Mouse (Mus musculus): ENCODE results near the gene Ifnl3. TPM values are rescaled to one million over a fixed set of nuclear protein-coding genes. Genes with fewer than 3 reads are reported as not detected.

The Ifnl3 gene
- polyA plus RNA-seq, 1 experiment = not detected

GRCm38 (mm10) chr7:28570291-28570981 is 47.8 kb downstream of the Ifnl3 start:
- WGBS = 19% methylated on average over 12 of the region's 12 CpGs
- H3K4me3 ChIP-seq (ENCODE audit: insufficient read depth, low read depth, low read length) = no peak overlapping the region

GRCm38 (mm10) chr7:28570982-28571682 is 48.5 kb downstream of the Ifnl3 start:
- no peaks in the 10 kb centered on the region for H3K27me3 ChIP-seq (replicated peaks; ENCODE audit: control insufficient read depth, insufficient read depth, low read length)
- H3K4me3 ChIP-seq (ENCODE audit: insufficient read depth, low read depth, low read length) = no peak overlapping the region
- H3K4me1 ChIP-seq (ENCODE audit: control insufficient read depth, insufficient read depth, low read length) = peaks cover 65% of the 10 kb centered on the region
- H3K27ac ChIP-seq (ENCODE audit: insufficient read depth, low read depth, low read length) = peak overlapping the region; percentile 90
- 18% methylated on average over 5 of the region's 5 CpGs for WGBS
- TF ChIP-seq CTCF (conservative IDR thresholded peaks at IDR 0.05; ENCODE audit: insufficient read depth, insufficient read length, low read depth, low read length) (no peak), POLR2A (IDR thresholded peaks at IDR 0.05; ENCODE audit: low read depth, low read length) (no peak)
- H3K36me3 ChIP-seq (ENCODE audit: control insufficient read depth, insufficient read depth, low read length) = no peaks in the 10 kb centered on the region
- DNase-seq = peak; percentile 72

More at GRCm38 (mm10) chr7:28570291-28570981, 47.8 kb downstream of the Ifnl3 start:
- peaks cover 58% of the 10 kb centered on the region for H3K4me1 ChIP-seq (ENCODE audit: control insufficient read depth, insufficient read depth, low read length)
- peak; percentile 97 for DNase-seq
- no peaks in the 10 kb centered on the region for H3K27me3 ChIP-seq (replicated peaks; ENCODE audit: control insufficient read depth, insufficient read depth, low read length)
- TF ChIP-seq POLR2A (IDR thresholded peaks at IDR 0.05; ENCODE audit: low read depth, low read length) (no peak), CTCF (conservative IDR thresholded peaks at IDR 0.05; ENCODE audit: insufficient read depth, insufficient read length, low read depth, low read length) (0 out of 2 replicates have a peak, but pooled peaks have one; percentile 21)
- H3K27ac ChIP-seq (ENCODE audit: insufficient read depth, low read depth, low read length) = peak overlapping the region; percentile 90
- no peaks in the 10 kb centered on the region for H3K36me3 ChIP-seq (ENCODE audit: control insufficient read depth, insufficient read depth, low read length)

DNA sequence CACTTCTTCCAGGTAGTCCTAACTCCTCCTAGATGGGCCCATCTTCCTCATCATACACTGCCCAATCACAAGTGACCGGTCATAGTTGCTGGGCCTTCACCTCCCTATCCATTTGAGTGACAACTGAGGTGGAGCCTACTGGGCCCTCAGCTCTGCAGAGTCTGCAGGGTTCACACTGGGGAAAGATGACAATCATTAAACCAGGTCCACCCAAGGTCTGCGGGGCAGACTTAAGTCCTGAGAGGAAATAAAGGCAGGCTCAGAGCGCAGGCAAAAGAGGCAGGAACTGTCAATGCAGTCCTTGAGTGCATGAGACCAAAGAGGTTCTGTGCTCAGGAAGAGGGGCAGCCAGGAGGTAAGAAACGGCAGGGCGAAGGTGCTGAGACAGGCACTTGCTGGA is 50.1 kb downstream of the Ifnl3 start:
- DNase-seq = peak; percentile 84
- Histone ChIP-seq H3K27me3 (replicated peaks; ENCODE audit: control insufficient read depth, insufficient read depth, low read length) (no peaks in the 10 kb centered on the region), H3K4me3 (ENCODE audit: insufficient read depth, low read depth, low read length) (no peak overlapping the region), H3K27ac (ENCODE audit: insufficient read depth, low read depth, low read length) (peak overlapping the region; percentile 67), H3K36me3 (ENCODE audit: control insufficient read depth, insufficient read depth, low read length) (no peaks in the 10 kb centered on the region), H3K4me1 (ENCODE audit: control insufficient read depth, insufficient read depth, low read length) (peaks cover 80% of the 10 kb centered on the region)
- TF ChIP-seq POLR2A (IDR thresholded peaks at IDR 0.05; ENCODE audit: low read depth, low read length) (no peak), CTCF (conservative IDR thresholded peaks at IDR 0.05; ENCODE audit: insufficient read depth, insufficient read length, low read depth, low read length) (no peak)
- WGBS = 40% methylated on average over 5 of the region's 5 CpGs

DNA sequence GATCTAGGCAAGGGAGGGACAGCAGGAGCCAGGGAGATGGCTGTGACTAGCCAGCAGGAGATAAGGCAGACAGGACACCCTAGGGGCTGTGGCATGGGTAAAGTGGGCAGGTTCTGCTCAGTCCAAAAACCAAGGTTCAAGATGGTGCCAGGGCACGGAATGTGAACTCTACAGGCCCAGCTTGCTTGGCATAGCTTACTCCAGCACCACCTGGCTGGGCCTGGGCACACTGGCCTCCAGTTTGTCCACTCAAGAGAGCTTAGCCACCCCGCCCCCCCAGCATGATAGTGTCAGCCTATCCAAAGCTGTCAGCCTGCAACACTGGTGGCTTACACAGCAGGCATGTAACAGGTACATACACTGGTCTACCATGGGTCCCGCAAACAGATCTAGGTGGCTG is 50.6 kb downstream of the Ifnl3 start:
- Histone ChIP-seq H3K27ac (ENCODE audit: insufficient read depth, low read depth, low read length) (peak overlapping the region; percentile 67), H3K4me1 (ENCODE audit: control insufficient read depth, insufficient read depth, low read length) (peaks cover 85% of the 10 kb centered on the region), H3K36me3 (ENCODE audit: control insufficient read depth, insufficient read depth, low read length) (no peaks in the 10 kb centered on the region), H3K27me3 (replicated peaks; ENCODE audit: control insufficient read depth, insufficient read depth, low read length) (no peaks in the 10 kb centered on the region), H3K4me3 (ENCODE audit: insufficient read depth, low read depth, low read length) (no peak overlapping the region)
- DNase-seq = peak; percentile 59
- TF ChIP-seq CTCF (conservative IDR thresholded peaks at IDR 0.05; ENCODE audit: insufficient read depth, insufficient read length, low read depth, low read length) = no peak
- no peak for TF ChIP-seq POLR2A (IDR thresholded peaks at IDR 0.05; ENCODE audit: low read depth, low read length)
- WGBS = 72% methylated on average over 3 of the region's 3 CpGs

Other genes with a start within 250 kb of the Ifnl3 start
- 7.7 and 10.2 TPM in 2 replicates for gene Eid2b, start 245.1 kb upstream of the Ifnl3 start, polyA plus RNA-seq (2012; rRNA removed)
- 0.14 TPM in 1 of 2 replicates, not detected in the other for gene Selenov, start 231.7 kb upstream of the Ifnl3 start, polyA plus RNA-seq (2012; rRNA removed)
- not detected in 2 replicates for gene Dll3, start 220.6 kb upstream of the Ifnl3 start, polyA plus RNA-seq (2012; rRNA removed)
- 99.0 and 102 TPM in 2 replicates for gene Timm50, start 210.8 kb upstream of the Ifnl3 start, polyA plus RNA-seq (2012; rRNA removed)
- 86.8 and 88.6 TPM in 2 replicates for gene Supt5, start 184.1 kb upstream of the Ifnl3 start, polyA plus RNA-seq (2012; rRNA removed)
- 724 and 951 TPM in 2 replicates for gene Rps16, start 172.2 kb upstream of the Ifnl3 start, polyA plus RNA-seq (2012; rRNA removed)
- 13.5 and 14.6 TPM in 2 replicates for gene Plekhg2, start 150.2 kb upstream of the Ifnl3 start, polyA plus RNA-seq (2012; rRNA removed)
- gene Zfp36, start 142.6 kb upstream of the Ifnl3 start, polyA plus RNA-seq (2012; rRNA removed) = 24.6 and 25.5 TPM in 2 replicates
- 71.9 and 72.1 TPM in 2 replicates for gene Med29, start 130.1 kb upstream of the Ifnl3 start, polyA plus RNA-seq (2012; rRNA removed)
- 72.6 and 78.4 TPM in 2 replicates for gene Paf1, start 129.9 kb upstream of the Ifnl3 start, polyA plus RNA-seq (2012; rRNA removed)
- 8.4 and 14.5 TPM in 2 replicates for gene Gmfg, start 85.4 kb upstream of the Ifnl3 start, polyA plus RNA-seq (2012; rRNA removed)
- gene Lrfn1, start 70.9 kb upstream of the Ifnl3 start, polyA plus RNA-seq (2012; rRNA removed) = 2.5 and 3.1 TPM in 2 replicates
- gene Ifnl2, start 12.4 kb upstream of the Ifnl3 start, polyA plus RNA-seq (2012; rRNA removed) = not detected in 2 replicates
- 12.4 and 13.3 TPM in 2 replicates for gene Sycn, start 18.0 kb downstream of the Ifnl3 start, polyA plus RNA-seq (2012; rRNA removed)
- 57.2 and 85.4 TPM in 2 replicates for gene Nccrp1, start 24.4 kb downstream of the Ifnl3 start, polyA plus RNA-seq (2012; rRNA removed)
- gene Samd4b, start 75.3 kb downstream of the Ifnl3 start, polyA plus RNA-seq (2012; rRNA removed) = 67.0 and 79.0 TPM in 2 replicates
- 36.9 and 41.8 TPM in 2 replicates for gene Pak4, start 75.3 kb downstream of the Ifnl3 start, polyA plus RNA-seq (2012; rRNA removed)
- gene Acp7, start 108.5 kb downstream of the Ifnl3 start, polyA plus RNA-seq (2012; rRNA removed) = not detected in 2 replicates
- gene Fbxo27, start 170.0 kb downstream of the Ifnl3 start, polyA plus RNA-seq (2012; rRNA removed) = 1.1 and 1.6 TPM in 2 replicates
- 1.1 and 1.3 TPM in 2 replicates for gene Fbxo17, start 194.0 kb downstream of the Ifnl3 start, polyA plus RNA-seq (2012; rRNA removed)
- gene Mrps12, start 219.0 kb downstream of the Ifnl3 start, polyA plus RNA-seq (2012; rRNA removed) = 79.8 and 96.7 TPM in 2 replicates
- 19.4 and 22.9 TPM in 2 replicates for gene Sars2, start 219.2 kb downstream of the Ifnl3 start, polyA plus RNA-seq (2012; rRNA removed)
- not detected in 2 replicates for gene Ccer2, start 233.3 kb downstream of the Ifnl3 start, polyA plus RNA-seq (2012; rRNA removed)
- 99.8 and 103 TPM in 2 replicates for gene Sirt2, start 243.9 kb downstream of the Ifnl3 start, polyA plus RNA-seq (2012; rRNA removed)
- 37.9 and 41.6 TPM in 2 replicates for gene Nfkbib, start 244.7 kb downstream of the Ifnl3 start, polyA plus RNA-seq (2012; rRNA removed)

Data from kidney, adult 2 months (tissue).